In the genomic region with DNA sequence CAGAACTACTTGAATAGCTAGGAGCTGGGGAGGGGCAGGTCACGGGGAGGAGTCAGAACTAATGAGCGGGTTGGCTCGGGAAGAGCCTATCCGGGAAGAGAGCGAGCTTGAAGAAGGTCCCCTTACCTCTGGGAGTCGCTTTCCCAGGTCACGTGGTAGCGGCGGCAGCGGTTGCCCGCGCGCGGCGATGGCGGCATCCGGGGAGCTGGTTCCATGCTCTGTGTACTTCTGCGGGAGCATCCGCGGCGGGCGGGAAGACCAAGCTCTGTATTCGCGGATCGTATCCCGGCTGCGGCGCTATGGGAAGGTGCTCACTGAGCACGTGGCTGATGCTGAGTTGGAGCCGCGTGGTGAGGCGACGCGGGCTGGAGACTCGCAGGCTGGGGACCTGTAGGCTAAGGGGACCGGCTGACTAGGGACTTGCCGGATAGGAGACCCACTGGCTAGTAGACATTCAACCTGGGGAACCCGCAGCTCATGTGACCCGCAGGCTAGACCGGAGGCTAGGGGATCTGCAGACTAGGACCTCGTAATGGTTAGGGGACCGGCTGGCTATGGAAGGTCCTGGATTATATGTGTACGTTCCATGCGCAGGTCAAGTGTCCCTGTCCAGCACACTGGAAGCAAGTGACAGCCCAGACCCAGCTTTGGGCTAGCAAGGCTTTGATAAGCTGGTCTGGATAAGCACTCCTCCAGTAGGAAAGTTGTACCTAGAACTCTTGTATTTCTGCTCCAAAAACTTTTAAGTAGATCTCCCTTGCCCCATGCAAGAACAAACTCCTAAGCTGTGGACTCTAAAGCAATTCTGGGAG, we compare ENCODE assay signal across 8 mouse cellular contexts. TPM values are rescaled to one million over a fixed set of nuclear protein-coding genes. Genes with fewer than 3 reads are reported as not detected.
DNase-seq lines count a peak whose midpoint lies in the region; ATAC-seq and TF ChIP-seq lines count a peak whose summit lies in the region.

A gene (plus strand): TSS at position 89 of the 812 bp plus-strand sequence.

- TF ChIP-seq POLR2A in cerebellum, adult 2 months (IDR thresholded peaks at IDR 0.05; ENCODE audit: borderline replicate concordance, insufficient read depth, low read length), result peak; percentile 45; the same call in 1 of the 2 replicates

- no peaks in the 10 kb centered on the region for H3K36me3 ChIP-seq in forebrain, embryonic 16.5 days (ENCODE audit: control insufficient read depth, insufficient read depth)
- peaks cover 16% of the 10 kb centered on the region; the same call in 1 of the 2 replicates for H3K36me3 ChIP-seq in neural tube, embryonic 15.5 days

- DNase-seq in MN1 (ENCODE audit: low spot score), result peak; percentile 92
- DNase-seq in cerebellum, adult 2 months, result peak; percentile 78 to 83
- DNase-seq in heart, postnatal 36 days, result peak; percentile 52 to 60
- peak; percentile 76 to 84 for DNase-seq in layer of hippocampus, adult 18-20 months (ENCODE audit: low spot score in 2 of 2)
- peak; percentile 86 to 88 for DNase-seq in lung, adult 18-20 months
- DNase-seq in thymus, adult 18-20 months, result peak; percentile 57 to 68

- H3K4me2 ChIP-seq in forebrain, embryonic 16.5 days (ENCODE audit: low read length), result peak within 1 kb of the TSS; percentile 87
- peak within 1 kb of the TSS; percentile 71 for H3K4me2 ChIP-seq in neural tube, embryonic 15.5 days

- H3K27ac ChIP-seq in cerebellum, adult 2 months (ENCODE audit: insufficient read depth, low read length), result no peak within 1 kb of the TSS
- H3K27ac ChIP-seq in forebrain, embryonic 16.5 days (ENCODE audit: low read length), result no peak within 1 kb of the TSS
- no peak within 1 kb of the TSS for H3K27ac ChIP-seq in neural tube, embryonic 15.5 days (replicated peaks)

- H3K9me3 ChIP-seq in forebrain, embryonic 16.5 days (ENCODE audit: control insufficient read depth, low read length), result no peaks in the 10 kb centered on the region
- H3K9me3 ChIP-seq in neural tube, embryonic 15.5 days (replicated peaks), result no peaks in the 10 kb centered on the region

- peak within 1 kb of the TSS; percentile 69 for H3K4me3 ChIP-seq in cerebellum, adult 2 months (replicated peaks; ENCODE audit: insufficient read depth, low read depth, low read length)
- H3K4me3 ChIP-seq in forebrain, embryonic 16.5 days (replicated peaks; ENCODE audit: low read length), result peak within 1 kb of the TSS; percentile 67
- peak within 1 kb of the TSS; percentile 57 for H3K4me3 ChIP-seq in neural tube, embryonic 15.5 days (replicated peaks)

- peak; percentile 99 for ATAC-seq in forebrain, embryonic 16.5 days
- peak; percentile 94 for ATAC-seq in neural tube, embryonic 15.5 days (ENCODE audit: low FRiP score)

- WGBS in cerebellum, adult 2 months, result 1% methylated on average over 44 of the region's 44 CpGs
- under 1% methylated on average over 43 of the region's 44 CpGs for WGBS in forebrain, embryonic 16.5 days
- under 1% methylated on average over 44 of the region's 44 CpGs for WGBS in neural tube, embryonic 15.5 days

- peak within 1 kb of the TSS; percentile 72 for H3K9ac ChIP-seq in forebrain, embryonic 16.5 days (replicated peaks; ENCODE audit: low read depth, low read length)
- peak within 1 kb of the TSS; percentile 62 for H3K9ac ChIP-seq in neural tube, embryonic 15.5 days (replicated peaks)

- no peaks in the 10 kb centered on the region for H3K4me1 ChIP-seq in cerebellum, adult 2 months (ENCODE audit: control insufficient read depth, insufficient read depth, low read length)
- H3K4me1 ChIP-seq in forebrain, embryonic 16.5 days (replicated peaks; ENCODE audit: control insufficient read depth, insufficient read depth, low read length), result peaks cover 5% of the 10 kb centered on the region; the same call in 1 of the 2 replicates
- H3K4me1 ChIP-seq in neural tube, embryonic 15.5 days, result peaks cover 7% of the 10 kb centered on the region

- no peaks in the 10 kb centered on the region for H3K27me3 ChIP-seq in cerebellum, adult 2 months (ENCODE audit: control insufficient read depth, insufficient read depth, low read length)
- H3K27me3 ChIP-seq in forebrain, embryonic 16.5 days (replicated peaks; ENCODE audit: control insufficient read depth, insufficient read depth, low read length), result no peaks in the 10 kb centered on the region; the same call in 1 of the 2 replicates
- H3K27me3 ChIP-seq in neural tube, embryonic 15.5 days (replicated peaks), result peaks cover 10% of the 10 kb centered on the region; the same call in 1 of the 2 replicates

- TF ChIP-seq CTCF in cerebellum, adult 2 months (IDR thresholded peaks at IDR 0.05; ENCODE audit: borderline replicate concordance, insufficient read depth, low read depth, low read length), result no peak

- intact Hi-C loops in heart, postnatal 36 days (cut with DNase I), result no loop called here

RNA-seq across cellular contexts. Expression of the gene that starts here (rescaled TPM):
- 5.3 and 5.6 TPM in 2 replicates for polyA plus RNA-seq in cerebellum, adult 2 months (2012; rRNA removed)
- 26.0 and 26.6 TPM in 2 replicates for polyA plus RNA-seq in forebrain, embryonic 16.5 days (2015; fragmentation: Nextera tagmentation; extraction: Ambion mirVana)
- total RNA-seq in heart, postnatal 36 days (2021), result 1 to 10 TPM in 1 of 2 experiments, under 1 TPM in 1; 0.89 to 2.2 TPM
- 1 to 10 TPM; 5.1 to 5.9 TPM for total RNA-seq in layer of hippocampus, adult 18-20 months (2021)
- polyA plus RNA-seq in neural tube, embryonic 15.5 days (2015; fragmentation: Nextera tagmentation; extraction: Ambion mirVana), result 13.6 and 22.7 TPM in 2 replicates
